Comparison of ENCODE assay signal across 8 mouse cellular contexts in the genomic region with DNA sequence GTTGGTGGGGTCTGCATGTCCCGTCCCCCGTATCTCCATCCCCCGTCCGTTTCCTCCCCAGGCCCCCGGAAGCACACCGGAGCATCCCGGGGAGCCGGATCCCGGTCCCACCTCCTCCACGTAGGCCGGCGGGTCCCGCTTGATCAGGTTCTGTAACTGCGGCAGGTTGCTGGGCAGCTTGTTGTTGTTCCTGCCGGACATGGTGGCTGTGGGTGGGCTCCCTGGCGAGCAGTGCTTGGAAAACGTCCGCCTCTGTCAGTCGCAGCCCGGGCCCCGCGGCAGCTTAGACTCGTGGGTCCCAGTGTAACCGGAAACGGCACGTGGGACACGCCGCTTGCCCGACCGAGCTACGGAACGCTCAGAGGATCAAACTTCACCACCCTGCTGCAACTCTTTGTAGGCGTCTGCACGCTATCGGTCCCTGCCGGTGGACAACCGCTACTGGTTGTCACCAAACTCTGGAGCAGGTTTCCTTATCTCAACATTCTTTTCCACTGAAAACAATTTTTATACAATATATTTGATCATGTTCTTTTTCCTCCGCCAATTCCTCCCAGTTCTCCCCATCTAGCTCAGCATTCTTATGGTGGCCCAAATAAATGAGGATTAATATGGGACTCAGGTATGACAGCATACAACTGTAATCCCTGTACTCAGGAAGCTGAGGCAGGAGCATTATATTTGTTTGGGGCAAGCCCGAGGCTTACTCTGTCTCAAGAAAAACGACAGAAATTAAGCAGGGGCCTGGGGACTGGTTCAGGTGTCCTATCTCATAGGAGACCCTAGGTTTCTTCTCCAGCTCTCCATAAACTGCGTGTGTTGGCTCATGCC. TPM values are rescaled to one million over a fixed set of nuclear protein-coding genes. Genes with fewer than 3 reads are reported as not detected.
DNase-seq lines count a peak whose midpoint lies in the region; ATAC-seq and TF ChIP-seq lines count a peak whose summit lies in the region.

A gene (minus strand): TSS at position 799 of the 831 bp plus-strand sequence.

- H3K9ac ChIP-seq in forebrain, embryonic 13.5 days: peak within 1 kb of the TSS; percentile 72
- peak within 1 kb of the TSS; percentile 82 for H3K9ac ChIP-seq in liver, postnatal 0 days (replicated peaks)
- peak within 1 kb of the TSS; percentile 62 for H3K9ac ChIP-seq in neural tube, embryonic 14.5 days (replicated peaks; ENCODE audit: low read depth, low read length)

- peak; percentile 97 for ATAC-seq in forebrain, embryonic 13.5 days
- ATAC-seq in liver, postnatal 0 days: peak; percentile 99
- ATAC-seq in neural tube, embryonic 14.5 days (ENCODE audit: low read depth): peak; percentile 97

- TF ChIP-seq CTCF in E14TG2a.4 (conservative IDR thresholded peaks at IDR 0.05; ENCODE audit: low read length): peak; percentile 54
- peak; percentile 83 for TF ChIP-seq CTCF in liver, postnatal 0 days (IDR thresholded peaks at IDR 0.05; ENCODE audit: low read depth)

- peak within 1 kb of the TSS; percentile 78 for H3K4me2 ChIP-seq in forebrain, embryonic 13.5 days
- H3K4me2 ChIP-seq in liver, postnatal 0 days (ENCODE audit: low read depth, low read length): peak within 1 kb of the TSS; percentile 84
- peak within 1 kb of the TSS; percentile 70 for H3K4me2 ChIP-seq in neural tube, embryonic 14.5 days (ENCODE audit: low read depth, low read length)

- no peaks in the 10 kb centered on the region for H3K27me3 ChIP-seq in E14TG2a.4 (ENCODE audit: insufficient read depth, low read length)
- H3K27me3 ChIP-seq in forebrain, embryonic 13.5 days: no peaks in the 10 kb centered on the region
- H3K27me3 ChIP-seq in liver, postnatal 0 days (ENCODE audit: insufficient read depth, low read length): no peaks in the 10 kb centered on the region
- H3K27me3 ChIP-seq in neural tube, embryonic 14.5 days (ENCODE audit: control insufficient read depth, insufficient read depth, low read length): no peaks in the 10 kb centered on the region; the same call in 1 of the 2 replicates

- no peaks in the 10 kb centered on the region for H3K9me3 ChIP-seq in E14TG2a.4 (ENCODE audit: low read length)
- H3K9me3 ChIP-seq in forebrain, embryonic 13.5 days (replicated peaks): no peaks in the 10 kb centered on the region
- no peaks in the 10 kb centered on the region for H3K9me3 ChIP-seq in liver, postnatal 0 days (ENCODE audit: low read length)
- H3K9me3 ChIP-seq in neural tube, embryonic 14.5 days (ENCODE audit: control insufficient read depth, low read length): no peaks in the 10 kb centered on the region

- H3K36me3 ChIP-seq in E14TG2a.4 (ENCODE audit: insufficient read depth, low read length): peaks cover 38% of the 10 kb centered on the region
- peaks cover 9% of the 10 kb centered on the region for H3K36me3 ChIP-seq in forebrain, embryonic 13.5 days (ENCODE audit: poor library complexity, severe bottlenecking)
- peaks cover 5% of the 10 kb centered on the region for H3K36me3 ChIP-seq in liver, postnatal 0 days (replicated peaks; ENCODE audit: insufficient read depth, low read length)
- H3K36me3 ChIP-seq in neural tube, embryonic 14.5 days (ENCODE audit: control insufficient read depth, insufficient read depth, low read length): peaks cover 3% of the 10 kb centered on the region

- H3K4me3 ChIP-seq in E14TG2a.4 (replicated peaks; ENCODE audit: low read length): peak within 1 kb of the TSS; percentile 94
- peak within 1 kb of the TSS; percentile 78 for H3K4me3 ChIP-seq in forebrain, embryonic 13.5 days
- peak within 1 kb of the TSS; percentile 77 for H3K4me3 ChIP-seq in liver, postnatal 0 days (ENCODE audit: low read depth, low read length)
- peak within 1 kb of the TSS; percentile 78 for H3K4me3 ChIP-seq in neural tube, embryonic 14.5 days (ENCODE audit: low read depth, low read length)

- 3% methylated on average over 34 of the region's 41 CpGs for WGBS in forebrain, embryonic 13.5 days
- 3% methylated on average over 41 of the region's 41 CpGs for WGBS in large intestine, adult 2 months
- 2% methylated on average over 41 of the region's 41 CpGs for WGBS in liver, postnatal 0 days (ENCODE audit: insufficient replicate concordance)
- WGBS in neural tube, embryonic 14.5 days: 3% methylated on average over 41 of the region's 41 CpGs

- H3K27ac ChIP-seq in forebrain, embryonic 13.5 days: no peak within 1 kb of the TSS
- peak within 1 kb of the TSS; percentile 66 for H3K27ac ChIP-seq in liver, postnatal 0 days (ENCODE audit: low read depth)
- H3K27ac ChIP-seq in neural tube, embryonic 14.5 days (ENCODE audit: low read depth, low read length): no peak within 1 kb of the TSS

- intact Hi-C loops in heart, postnatal 10 days (cut with DNase I): loop anchor here (10.0 kb wide), 1 partner anchor 185 kb away; no protein-coding TSS in a partner anchor

- peak; percentile 47; the same call in 1 of the 2 replicates for TF ChIP-seq EP300 in liver, postnatal 0 days (IDR thresholded peaks at IDR 0.05; ENCODE audit: low read depth)

- DNase-seq in c-Kit-positive CD71-positive TER-119-positive erythroid progenitor cells, embryonic 14.5 days (ENCODE audit: low spot score): peak; percentile 90
- DNase-seq in heart, postnatal 10 days: peak; percentile 94 to 96
- DNase-seq in large intestine, adult 2 months (ENCODE audit: low read depth, low spot score): peak; percentile 87
- DNase-seq in liver, postnatal 0 days: peak; percentile 93
- peak; percentile 92 for DNase-seq in testis, postnatal 10 days (ENCODE audit: low spot score)

- H3K4me1 ChIP-seq in E14TG2a.4 (replicated peaks; ENCODE audit: low read depth, low read length): peaks cover 48% of the 10 kb centered on the region
- peaks cover 12% of the 10 kb centered on the region for H3K4me1 ChIP-seq in forebrain, embryonic 13.5 days
- H3K4me1 ChIP-seq in liver, postnatal 0 days (ENCODE audit: insufficient read depth): peaks cover 19% of the 10 kb centered on the region
- H3K4me1 ChIP-seq in neural tube, embryonic 14.5 days (ENCODE audit: control insufficient read depth, insufficient read depth, low read length): no peaks in the 10 kb centered on the region; the same call in 1 of the 2 replicates

RNA-seq across cellular contexts. Expression of the gene that starts here (rescaled TPM):
- 33.9 and 39.8 TPM in 2 replicates for polyA plus RNA-seq in forebrain, embryonic 13.5 days (2015; fragmentation: Nextera tagmentation; extraction: Ambion mirVana)
- 10 to 100 TPM; 15.6 to 18.0 TPM for total RNA-seq in heart, postnatal 10 days (2021)
- polyA plus RNA-seq in large intestine, adult 2 months (2012; rRNA removed): 5.2 and 8.9 TPM in 2 replicates
- 13.1 and 13.4 TPM in 2 replicates for polyA plus RNA-seq in liver, postnatal 0 days (2015; fragmentation: Nextera tagmentation; extraction: Ambion mirVana)
- polyA plus RNA-seq in neural tube, embryonic 14.5 days (2014; fragmentation: Nextera tagmentation; extraction: Ambion mirVana): 30.2 and 37.4 TPM in 2 replicates
